Mouse (Mus musculus) heart, embryonic 13.5 days (tissue): ENCODE measurements at regions not wholly inside any gene's neighbourhood (a gene's known extent, or its start where the extent isn't known, plus 50 kb on each side); places are given as distances from the start of the nearest gene placed in this dataset.

Experiments used
- ATAC-seq: fragments of 200-750 bp; cut with Nextera tagmentation; 2 replicates; pipeline ENCODE4 v1.8.0; 2017; ENCODE audit warnings: moderate TSS enrichment; ENCODE audit not compliant: insufficient number of reproducible peaks, low FRiP score, low TSS enrichment; ENCODE audit errors: extremely low read depth
- H3K27ac ChIP-seq: fragments of 300-500 bp; sonication (generic); replicated peaks from 2 replicates; pipeline ENCODE4 v1.5.1; 2015; ENCODE audit warnings: moderate library complexity, mild to moderate bottlenecking, inconsistent platforms
- H3K27me3 ChIP-seq: fragments of 300-500 bp; sonication (generic); replicated peaks from 2 replicates; pipeline ENCODE4 v1.6.1; 2015; ENCODE audit warnings: mild to moderate bottlenecking, inconsistent platforms
- H3K36me3 ChIP-seq: fragments of 300-500 bp; sonication (generic); 2 replicates; pipeline ENCODE4 v1.6.1; 2015; ENCODE audit warnings: mild to moderate bottlenecking, inconsistent platforms
- H3K4me1 ChIP-seq: fragments of 300-500 bp; sonication (generic); 2 replicates; pipeline ENCODE4 v1.6.1; 2015; ENCODE audit warnings: inconsistent platforms
- H3K4me2 ChIP-seq: fragments of 300-500 bp; sonication (generic); 2 replicates; pipeline ENCODE4 v1.6.1; 2015; ENCODE audit warnings: inconsistent platforms, mild to moderate bottlenecking, moderate library complexity
- H3K4me3 ChIP-seq: fragments of 300-500 bp; sonication (generic); 2 replicates; pipeline ENCODE4 v1.5.1; 2015; ENCODE audit warnings: moderate library complexity, mild to moderate bottlenecking, inconsistent platforms
- H3K9ac ChIP-seq: fragments of 300-500 bp; sonication (generic); 2 replicates; pipeline ENCODE4 v1.6.1; 2015; ENCODE audit warnings: inconsistent platforms, mild to moderate bottlenecking, moderate library complexity
- H3K9me3 ChIP-seq: fragments of 300-500 bp; sonication (generic); 2 replicates; pipeline ENCODE4 v1.6.1; 2016; ENCODE audit warnings: inconsistent platforms
- whole genome bisulfite sequencing: fragments of 180-500 bp; shearing (Covaris S2); methylation state at CpG from one replicate; pipeline ENCODE4 v1.1.7; 2015; ENCODE audit warnings: mixed read lengths; 5-methylcytosine and 5-hydroxymethylcytosine counted together

GRCm38 (mm10) chr10:99619421-99620151 is 139.9 kb downstream of the Csl start:
- Histone ChIP-seq H3K4me2 (peak overlapping the region; percentile 30), H3K27ac (no peak overlapping the region), H3K9ac (no peak overlapping the region), H3K9me3 (no peaks in the 10 kb centered on the region), H3K36me3 (no peaks in the 10 kb centered on the region), H3K27me3 (no peaks in the 10 kb centered on the region), H3K4me3 (no peak overlapping the region), H3K4me1 (peaks cover 8% of the 10 kb centered on the region)
- 45% methylated on average over 18 of the region's 18 CpGs for WGBS
- ATAC-seq, result no peak

GRCm38 (mm10) chr10:99620489-99620888 is 139.0 kb downstream of the Csl start:
- no peak for ATAC-seq
- no peaks in the 10 kb centered on the region for H3K36me3 ChIP-seq
- H3K27me3 ChIP-seq, result no peaks in the 10 kb centered on the region
- WGBS, result 77% methylated on average over 7 of the region's 7 CpGs
- H3K9me3 ChIP-seq, result no peaks in the 10 kb centered on the region
- H3K4me3 ChIP-seq, result no peak overlapping the region
- H3K9ac ChIP-seq, result no peak overlapping the region
- no peak overlapping the region for H3K27ac ChIP-seq
- H3K4me2 ChIP-seq, result no peak overlapping the region
- H3K4me1 ChIP-seq, result peaks cover 8% of the 10 kb centered on the region

GRCm38 (mm10) chr10:99627355-99627754 is 132.1 kb downstream of the Csl start:
- Histone ChIP-seq H3K4me2 (no peak overlapping the region), H3K4me1 (no peaks in the 10 kb centered on the region), H3K9me3 (no peaks in the 10 kb centered on the region), H3K9ac (no peak overlapping the region), H3K36me3 (no peaks in the 10 kb centered on the region), H3K27ac (no peak overlapping the region), H3K27me3 (no peaks in the 10 kb centered on the region), H3K4me3 (no peak overlapping the region)
- WGBS, result 71% methylated on average over 6 of the region's 6 CpGs
- ATAC-seq, result no peak

GRCm38 (mm10) chr10:99632250-99632985 is 127.0 kb downstream of the Csl start:
- ATAC-seq, result no peak

GRCm38 (mm10) chr10:99635796-99636195 is 123.7 kb downstream of the Csl start:
- Histone ChIP-seq H3K4me1 (0 out of 2 replicates have a peak, but pooled peaks cover 6% of the 10 kb centered on the region), H3K9ac (no peak overlapping the region), H3K9me3 (no peaks in the 10 kb centered on the region), H3K36me3 (no peaks in the 10 kb centered on the region), H3K4me3 (no peak overlapping the region), H3K4me2 (no peak overlapping the region), H3K27ac (no peak overlapping the region), H3K27me3 (no peaks in the 10 kb centered on the region)
- no peak for ATAC-seq
- 81% methylated on average over 4 of the region's 4 CpGs for WGBS

More at GRCm38 (mm10) chr10:99632250-99632985, 127.0 kb downstream of the Csl start:
- Histone ChIP-seq H3K4me1 (no peaks in the 10 kb centered on the region), H3K27ac (no peak overlapping the region), H3K4me2 (no peak overlapping the region), H3K27me3 (no peaks in the 10 kb centered on the region), H3K36me3 (no peaks in the 10 kb centered on the region), H3K9me3 (no peaks in the 10 kb centered on the region), H3K4me3 (no peak overlapping the region), H3K9ac (no peak overlapping the region)
- 81% methylated on average over 6 of the region's 6 CpGs for WGBS

- Histone ChIP-seq H3K9me3 (no peaks in the 10 kb centered on the region), H3K9ac (no peak overlapping the region), H3K4me3 (no peak overlapping the region), H3K27me3 (no peaks in the 10 kb centered on the region), H3K36me3 (no peaks in the 10 kb centered on the region), H3K27ac (no peak overlapping the region), H3K4me2 (no peak overlapping the region), H3K4me1 (0 out of 2 replicates have a peak, but pooled peaks cover 6% of the 10 kb centered on the region)
- no peak for ATAC-seq
- 80% methylated on average over 7 of the region's 7 CpGs for WGBS
These were observed 120.4 kb downstream of the Csl start for GRCm38 (mm10) chr10:99639022-99639421.

- Histone ChIP-seq H3K4me3 (no peak overlapping the region), H3K9ac (no peak overlapping the region), H3K27ac (no peak overlapping the region), H3K36me3 (no peaks in the 10 kb centered on the region), H3K27me3 (no peaks in the 10 kb centered on the region), H3K9me3 (no peaks in the 10 kb centered on the region), H3K4me1 (0 out of 2 replicates have a peak, but pooled peaks cover 6% of the 10 kb centered on the region), H3K4me2 (no peak overlapping the region)
- WGBS, result 52% methylated on average over 5 of the region's 5 CpGs
- ATAC-seq, result no peak
These were observed 120.0 kb downstream of the Csl start for GRCm38 (mm10) chr10:99639469-99639868.

GRCm38 (mm10) chr10:99641784-99642183 is 117.7 kb downstream of the Csl start:
- H3K9ac ChIP-seq, result no peak overlapping the region
- 10% methylated on average over 11 of the region's 11 CpGs for WGBS
- H3K4me3 ChIP-seq, result no peak overlapping the region
- no peaks in the 10 kb centered on the region for H3K36me3 ChIP-seq
- no peak for ATAC-seq
- H3K4me2 ChIP-seq, result peak overlapping the region; percentile 43; the same call in 1 of the 2 replicates
- H3K9me3 ChIP-seq, result no peaks in the 10 kb centered on the region
- 0 out of 2 replicates have a peak, but pooled peaks cover 6% of the 10 kb centered on the region for H3K4me1 ChIP-seq
- H3K27ac ChIP-seq, result no peak overlapping the region
- no peaks in the 10 kb centered on the region for H3K27me3 ChIP-seq

GRCm38 (mm10) chr10:99642201-99642827 is 117.1 kb downstream of the Csl start:
- Histone ChIP-seq H3K9ac (no peak overlapping the region), H3K9me3 (no peaks in the 10 kb centered on the region), H3K36me3 (no peaks in the 10 kb centered on the region), H3K4me2 (peak overlapping the region; percentile 43; the same call in 1 of the 2 replicates), H3K27me3 (no peaks in the 10 kb centered on the region), H3K27ac (no peak overlapping the region), H3K4me1 (0 out of 2 replicates have a peak, but pooled peaks cover 6% of the 10 kb centered on the region), H3K4me3 (no peak overlapping the region)
- WGBS, result 60% methylated on average over 4 of the region's 4 CpGs
- no peak for ATAC-seq

GRCm38 (mm10) chr10:99644981-99645380 is 114.5 kb downstream of the Csl start:
- ATAC-seq, result no peak

GRCm38 (mm10) chr10:99652011-99652410 is 107.4 kb downstream of the Csl start:
- H3K27ac ChIP-seq, result no peak overlapping the region
- no peaks in the 10 kb centered on the region for H3K4me1 ChIP-seq
- H3K4me2 ChIP-seq, result no peak overlapping the region
- peaks cover 4% of the 10 kb centered on the region; the same call in 1 of the 2 replicates for H3K9me3 ChIP-seq
- H3K36me3 ChIP-seq, result no peaks in the 10 kb centered on the region
- WGBS, result 73% methylated on average over 1 of the region's 1 CpGs
- H3K27me3 ChIP-seq, result no peaks in the 10 kb centered on the region
- H3K9ac ChIP-seq, result no peak overlapping the region
- H3K4me3 ChIP-seq, result no peak overlapping the region
- no peak for ATAC-seq

More at GRCm38 (mm10) chr10:99644981-99645380, 114.5 kb downstream of the Csl start:
- Histone ChIP-seq H3K27ac (no peak overlapping the region), H3K27me3 (no peaks in the 10 kb centered on the region), H3K9me3 (peaks cover 1% of the 10 kb centered on the region; the same call in 1 of the 2 replicates), H3K36me3 (no peaks in the 10 kb centered on the region), H3K4me2 (no peak overlapping the region), H3K4me1 (no peaks in the 10 kb centered on the region), H3K9ac (no peak overlapping the region), H3K4me3 (no peak overlapping the region)
- 28% methylated on average over 2 of the region's 2 CpGs for WGBS
